Comparison of ENCODE assay signal across 8 mouse cellular contexts in the genomic region with DNA sequence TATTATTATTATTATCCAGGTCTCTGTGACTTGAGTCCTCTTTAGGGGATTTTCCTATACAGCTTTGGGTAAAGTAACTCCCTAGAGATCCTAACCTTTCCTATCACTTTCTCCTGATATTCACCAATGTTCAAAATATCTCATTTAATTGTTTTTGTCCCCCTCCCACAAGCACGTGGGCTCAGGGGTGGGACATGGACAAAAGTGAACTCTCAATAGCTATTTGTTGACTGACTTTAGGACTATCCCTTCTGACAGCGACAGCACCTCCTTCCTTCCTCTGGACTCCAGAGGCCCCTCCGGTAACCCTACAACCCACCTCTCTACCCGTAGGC. TPM values are rescaled to one million over a fixed set of nuclear protein-coding genes. Genes with fewer than 3 reads are reported as not detected.
DNase-seq lines count a peak whose midpoint lies in the region; ATAC-seq lines count a peak whose summit lies in the region.

No protein-coding gene starts in this region.

- H3K4me3 ChIP-seq in kidney, embryonic 14.5 days (ENCODE audit: low read length): peak overlapping the region; percentile 62
- H3K4me3 ChIP-seq in brown adipose tissue, adult 24 weeks (ENCODE audit: insufficient read depth, low read depth, low read length): peak overlapping the region; percentile 90
- H3K4me3 ChIP-seq in hindbrain, embryonic 15.5 days: peak overlapping the region; percentile 60
- peak overlapping the region; percentile 65 for H3K4me3 ChIP-seq in midbrain, embryonic 15.5 days

- peak overlapping the region; percentile 56; the same call in 1 of the 2 replicates for H3K9ac ChIP-seq in kidney, embryonic 14.5 days (ENCODE audit: low read depth, low read length)
- peak overlapping the region; percentile 65 for H3K9ac ChIP-seq in hindbrain, embryonic 15.5 days
- H3K9ac ChIP-seq in midbrain, embryonic 15.5 days: peak overlapping the region; percentile 59

- WGBS in kidney, embryonic 14.5 days: 17% methylated on average over 4 of the region's 4 CpGs
- WGBS in hindbrain, embryonic 15.5 days: 18% methylated on average over 4 of the region's 4 CpGs
- WGBS in midbrain, embryonic 15.5 days: 27% methylated on average over 4 of the region's 4 CpGs

- no peak for DNase-seq in kidney, adult 18-20 months
- no peak for DNase-seq in right cerebral cortex, postnatal 25 days
- DNase-seq in left cerebral cortex, postnatal 25 days (ENCODE audit: low spot score in 2 of 2): no peak
- DNase-seq in cerebellum, adult 8-10 months: no peak

- no peak; the same call in 1 of the 2 replicates for ATAC-seq in kidney, embryonic 14.5 days (ENCODE audit: low FRiP score, low TSS enrichment)
- ATAC-seq in hindbrain, embryonic 15.5 days (ENCODE audit: low FRiP score, low read depth): no peak
- no peak for ATAC-seq in midbrain, embryonic 15.5 days (replicated peaks)

- no peaks in the 10 kb centered on the region for H3K27me3 ChIP-seq in kidney, embryonic 14.5 days (ENCODE audit: control insufficient read depth, insufficient read depth, low read length)
- H3K27me3 ChIP-seq in hindbrain, embryonic 15.5 days: no peaks in the 10 kb centered on the region
- H3K27me3 ChIP-seq in midbrain, embryonic 15.5 days (replicated peaks): no peaks in the 10 kb centered on the region

- peaks cover 4% of the 10 kb centered on the region; the same call in 1 of the 2 replicates for H3K36me3 ChIP-seq in kidney, embryonic 14.5 days (ENCODE audit: control insufficient read depth, insufficient read depth, low read length)
- H3K36me3 ChIP-seq in hindbrain, embryonic 15.5 days: peaks cover 9% of the 10 kb centered on the region; the same call in 1 of the 2 replicates
- H3K36me3 ChIP-seq in midbrain, embryonic 15.5 days (replicated peaks): no peaks in the 10 kb centered on the region

- H3K27ac ChIP-seq in kidney, embryonic 14.5 days (ENCODE audit: low read depth, low read length): no peak overlapping the region
- H3K27ac ChIP-seq in brown adipose tissue, adult 24 weeks (replicated peaks; ENCODE audit: low read depth, low read length): no peak overlapping the region
- no peak overlapping the region for H3K27ac ChIP-seq in hindbrain, embryonic 15.5 days (replicated peaks)
- no peak overlapping the region for H3K27ac ChIP-seq in midbrain, embryonic 15.5 days

- H3K9me3 ChIP-seq in kidney, embryonic 14.5 days (ENCODE audit: control insufficient read depth, low read length): no peaks in the 10 kb centered on the region
- H3K9me3 ChIP-seq in hindbrain, embryonic 15.5 days: no peaks in the 10 kb centered on the region
- H3K9me3 ChIP-seq in midbrain, embryonic 15.5 days: no peaks in the 10 kb centered on the region

- H3K4me2 ChIP-seq in kidney, embryonic 14.5 days (replicated peaks; ENCODE audit: low read depth, low read length): peak overlapping the region; percentile 43
- H3K4me2 ChIP-seq in hindbrain, embryonic 15.5 days: peak overlapping the region; percentile 59
- H3K4me2 ChIP-seq in midbrain, embryonic 15.5 days: peak overlapping the region; percentile 53

- intact Hi-C loops in left cerebral cortex, postnatal 25 days (cut with DNase I): no loop called here

- H3K4me1 ChIP-seq in kidney, embryonic 14.5 days (ENCODE audit: control insufficient read depth, insufficient read depth, low read length): no peaks in the 10 kb centered on the region
- H3K4me1 ChIP-seq in brown adipose tissue, adult 24 weeks (ENCODE audit: control insufficient read depth, insufficient read depth, insufficient read length, low read length): no peaks in the 10 kb centered on the region
- H3K4me1 ChIP-seq in hindbrain, embryonic 15.5 days (replicated peaks): peaks cover 5% of the 10 kb centered on the region
- peaks cover 7% of the 10 kb centered on the region for H3K4me1 ChIP-seq in midbrain, embryonic 15.5 days

RNA-seq across cellular contexts. Expression of gene Tbc1d25, which starts 0.8 kb away (rescaled TPM):
- 9.3 and 12.1 TPM in 2 replicates for polyA plus RNA-seq in kidney, embryonic 14.5 days (2014; fragmentation: Nextera tagmentation; extraction: Ambion mirVana)
- polyA plus RNA-seq in brown adipose tissue, adult 24 weeks (2012; ENCODE audit: insufficient read depth, insufficient read length, missing spikeins): 3.2 and 4.2 TPM in 2 replicates
- polyA plus RNA-seq in hindbrain, embryonic 15.5 days (2015; fragmentation: Nextera tagmentation; extraction: Ambion mirVana): 22.7 and 25.7 TPM in 2 replicates
- 25.8 and 26.8 TPM in 2 replicates for polyA plus RNA-seq in midbrain, embryonic 15.5 days (2015; fragmentation: Nextera tagmentation; extraction: Ambion mirVana)
- 10 to 100 TPM; 15.8 to 16.6 TPM for total RNA-seq in left cerebral cortex, postnatal 25 days (2021)

RNA-seq across cellular contexts. Expression of gene Ebp, which starts 18.2 kb away (rescaled TPM):
- 20.8 and 37.6 TPM in 2 replicates for polyA plus RNA-seq in kidney, embryonic 14.5 days (2014; fragmentation: Nextera tagmentation; extraction: Ambion mirVana)
- 36.2 and 45.9 TPM in 2 replicates for polyA plus RNA-seq in brown adipose tissue, adult 24 weeks (2012; ENCODE audit: insufficient read depth, insufficient read length, missing spikeins)
- 29.9 and 32.9 TPM in 2 replicates for polyA plus RNA-seq in hindbrain, embryonic 15.5 days (2015; fragmentation: Nextera tagmentation; extraction: Ambion mirVana)
- 26.9 and 31.8 TPM in 2 replicates for polyA plus RNA-seq in midbrain, embryonic 15.5 days (2015; fragmentation: Nextera tagmentation; extraction: Ambion mirVana)
- total RNA-seq in left cerebral cortex, postnatal 25 days (2021): 10 to 100 TPM; 35.6 to 41.4 TPM

RNA-seq across cellular contexts. Expression of gene Rbm3, which starts 29.5 kb away (rescaled TPM):
- polyA plus RNA-seq in kidney, embryonic 14.5 days (2014; fragmentation: Nextera tagmentation; extraction: Ambion mirVana): 606 and 668 TPM in 2 replicates
- 188 and 247 TPM in 2 replicates for polyA plus RNA-seq in brown adipose tissue, adult 24 weeks (2012; ENCODE audit: insufficient read depth, insufficient read length, missing spikeins)
- polyA plus RNA-seq in hindbrain, embryonic 15.5 days (2015; fragmentation: Nextera tagmentation; extraction: Ambion mirVana): 289 and 303 TPM in 2 replicates
- 272 and 285 TPM in 2 replicates for polyA plus RNA-seq in midbrain, embryonic 15.5 days (2015; fragmentation: Nextera tagmentation; extraction: Ambion mirVana)
- 100 to 1,000 TPM in 1 of 2 experiments, 10 to 100 TPM in 1; 97.4 to 123 TPM for total RNA-seq in left cerebral cortex, postnatal 25 days (2021)

RNA-seq across cellular contexts. Expression of gene Porcn, which starts 31.2 kb away (rescaled TPM):
- polyA plus RNA-seq in kidney, embryonic 14.5 days (2014; fragmentation: Nextera tagmentation; extraction: Ambion mirVana): 7.1 and 8.1 TPM in 2 replicates
- 6.0 and 7.3 TPM in 2 replicates for polyA plus RNA-seq in brown adipose tissue, adult 24 weeks (2012; ENCODE audit: insufficient read depth, insufficient read length, missing spikeins)
- polyA plus RNA-seq in hindbrain, embryonic 15.5 days (2015; fragmentation: Nextera tagmentation; extraction: Ambion mirVana): 47.0 and 52.9 TPM in 2 replicates
- polyA plus RNA-seq in midbrain, embryonic 15.5 days (2015; fragmentation: Nextera tagmentation; extraction: Ambion mirVana): 53.0 and 53.9 TPM in 2 replicates
- 10 to 100 TPM; 74.0 to 75.2 TPM for total RNA-seq in left cerebral cortex, postnatal 25 days (2021)

RNA-seq across cellular contexts. Expression of gene Wdr13, which starts 42.4 kb away (rescaled TPM):
- polyA plus RNA-seq in kidney, embryonic 14.5 days (2014; fragmentation: Nextera tagmentation; extraction: Ambion mirVana): 19.3 and 21.3 TPM in 2 replicates
- polyA plus RNA-seq in brown adipose tissue, adult 24 weeks (2012; ENCODE audit: insufficient read depth, insufficient read length, missing spikeins): 19.6 and 24.5 TPM in 2 replicates
- 60.2 and 65.5 TPM in 2 replicates for polyA plus RNA-seq in hindbrain, embryonic 15.5 days (2015; fragmentation: Nextera tagmentation; extraction: Ambion mirVana)
- polyA plus RNA-seq in midbrain, embryonic 15.5 days (2015; fragmentation: Nextera tagmentation; extraction: Ambion mirVana): 67.6 and 72.9 TPM in 2 replicates
- 100 to 1,000 TPM; 189 to 222 TPM for total RNA-seq in left cerebral cortex, postnatal 25 days (2021)
